Mouse (Mus musculus) embryonic facial prominence, embryonic 14.5 days (tissue): ENCODE results near the gene Spsb4. TPM values are rescaled to one million over a fixed set of nuclear protein-coding genes. Genes with fewer than 3 reads are reported as not detected.

Experiments
- ATAC-seq: fragments of 200-750 bp; cut with Nextera tagmentation; 2 replicates; pipeline ENCODE4 v1.8.0; 2017; ENCODE audit warnings: low read depth, moderate number of reproducible peaks, moderate TSS enrichment
- DNase-seq: peaks from one replicate; pipeline ENCODE4 v3.0.0-alpha.2; 2015; ENCODE audit warnings: low spot score
- H3K27ac ChIP-seq: fragments of 300-500 bp; sonication (generic); replicated peaks from 2 replicates; pipeline ENCODE4 v1.5.1; 2014; ENCODE audit warnings: low read depth, mild to moderate bottlenecking, low read length, moderate library complexity
- H3K27me3 ChIP-seq: fragments of 300-500 bp; sonication (generic); replicated peaks from 2 replicates; pipeline ENCODE4 v1.6.1; 2014; ENCODE audit warnings: low read length; ENCODE audit not compliant: control insufficient read depth, insufficient read depth
- H3K36me3 ChIP-seq: fragments of 300-500 bp; sonication (generic); 2 replicates; pipeline ENCODE4 v1.6.1; 2014; ENCODE audit warnings: low read length, mixed read lengths; ENCODE audit not compliant: control insufficient read depth, insufficient read depth
- H3K4me1 ChIP-seq: fragments of 300-500 bp; sonication (generic); 2 replicates; pipeline ENCODE4 v1.6.1; 2014; ENCODE audit warnings: antibody characterized with exemption, low read length; ENCODE audit not compliant: control insufficient read depth, insufficient read depth
- H3K4me2 ChIP-seq: fragments of 300-500 bp; sonication (generic); 2 replicates; pipeline ENCODE4 v1.6.1; 2014; ENCODE audit warnings: low read depth, mild to moderate bottlenecking, low read length, moderate library complexity, mixed read lengths
- H3K4me3 ChIP-seq: fragments of 300-500 bp; sonication (generic); 2 replicates; pipeline ENCODE4 v1.5.1; 2014; ENCODE audit warnings: low read depth, mild to moderate bottlenecking, low read length
- H3K9ac ChIP-seq: fragments of 300-500 bp; sonication (generic); 2 replicates; pipeline ENCODE4 v1.6.1; 2014; ENCODE audit warnings: low read depth, mild to moderate bottlenecking, low read length, moderate library complexity, mixed read lengths
- H3K9me3 ChIP-seq: fragments of 300-500 bp; sonication (generic); 2 replicates; pipeline ENCODE4 v1.6.1; 2016; ENCODE audit warnings: low read length; ENCODE audit not compliant: control insufficient read depth
- WGBS: fragments of 180-500 bp; shearing (Covaris S2); extraction: QIAGEN DNeasy Blood & Tissue Kit; methylation state at CpG from one replicate; pipeline ENCODE4 v1.1.7; 2014; 5-methylcytosine and 5-hydroxymethylcytosine counted together
- polyA plus RNA-seq: library from polyadenylated mRNA; unstranded; fragments of >200 nt; fragmentation: Nextera tagmentation; extraction: Ambion mirVana; gene quantifications from 2 replicates; pipeline ENCODE4 v1.2.1, GENCODE M21; 2014

Gene Spsb4
- polyA plus RNA-seq, 1 experiment from 2014 or later: 12.6 TPM

- Histone ChIP-seq H3K4me2 (no peak overlapping the region), H3K36me3 (no peaks in the 10 kb centered on the region), H3K4me3 (no peak overlapping the region), H3K9ac (no peak overlapping the region), H3K27ac (no peak overlapping the region), H3K9me3 (no peaks in the 10 kb centered on the region), H3K4me1 (no peaks in the 10 kb centered on the region), H3K27me3 (no peaks in the 10 kb centered on the region)
- ATAC-seq: no peak
- DNase-seq: no peak
- 86% methylated on average over 7 of the region's 7 CpGs for WGBS
Observed at GRCm38 (mm10) chr9:96904360-96905355, 114.0 kb downstream of the Spsb4 start.

GRCm38 (mm10) chr9:96899717-96900116 lies 118.9 kb downstream of the Spsb4 start:
- WGBS: 75% methylated on average over 5 of the region's 5 CpGs
- DNase-seq: no peak
- ATAC-seq: no peak

GRCm38 (mm10) chr9:96899004-96899403 lies 119.6 kb downstream of the Spsb4 start:
- Histone ChIP-seq H3K9me3 (no peaks in the 10 kb centered on the region), H3K36me3 (no peaks in the 10 kb centered on the region), H3K27ac (no peak overlapping the region), H3K27me3 (no peaks in the 10 kb centered on the region), H3K9ac (no peak overlapping the region), H3K4me3 (no peak overlapping the region), H3K4me2 (no peak overlapping the region), H3K4me1 (no peaks in the 10 kb centered on the region)
- no peak for DNase-seq
- ATAC-seq: no peak

More at GRCm38 (mm10) chr9:96899717-96900116, 118.9 kb downstream of the Spsb4 start:
- H3K27me3 ChIP-seq: no peaks in the 10 kb centered on the region
- H3K9ac ChIP-seq: no peak overlapping the region
- H3K4me1 ChIP-seq: no peaks in the 10 kb centered on the region
- H3K36me3 ChIP-seq: no peaks in the 10 kb centered on the region
- no peaks in the 10 kb centered on the region for H3K9me3 ChIP-seq
- H3K27ac ChIP-seq: no peak overlapping the region
- no peak overlapping the region for H3K4me2 ChIP-seq
- no peak overlapping the region for H3K4me3 ChIP-seq

- Histone ChIP-seq H3K9me3 (no peaks in the 10 kb centered on the region), H3K9ac (no peak overlapping the region), H3K27ac (no peak overlapping the region), H3K4me2 (no peak overlapping the region), H3K4me3 (no peak overlapping the region), H3K27me3 (no peaks in the 10 kb centered on the region), H3K36me3 (no peaks in the 10 kb centered on the region), H3K4me1 (no peaks in the 10 kb centered on the region)
- ATAC-seq (no peak), DNase-seq (no peak)
- 81% methylated on average over 1 of the region's 1 CpGs for WGBS
Observed at GRCm38 (mm10) chr9:96896690-96897089, 122.0 kb downstream of the Spsb4 start.

GRCm38 (mm10) chr9:96893582-96893981 lies 125.1 kb downstream of the Spsb4 start:
- ATAC-seq: no peak
- WGBS: 63% methylated on average over 5 of the region's 5 CpGs

More at GRCm38 (mm10) chr9:96893582-96893981, 125.1 kb downstream of the Spsb4 start:
- Histone ChIP-seq H3K4me2 (no peak overlapping the region), H3K27me3 (no peaks in the 10 kb centered on the region), H3K4me1 (no peaks in the 10 kb centered on the region), H3K27ac (no peak overlapping the region), H3K9ac (no peak overlapping the region), H3K36me3 (no peaks in the 10 kb centered on the region), H3K4me3 (no peak overlapping the region), H3K9me3 (no peaks in the 10 kb centered on the region)
- DNase-seq: no peak

Other genes with a start within 250 kb of the Spsb4 start
- gene Pxylp1, start 126.2 kb downstream of the Spsb4 start, polyA plus RNA-seq: 31.4 and 34.7 TPM in 2 replicates
- gene Slc25a36, start 92.3 kb upstream of the Spsb4 start, polyA plus RNA-seq: 72.6 and 100 TPM in 2 replicates